Mouse (Mus musculus) cerebellum, adult 11-12 months (tissue): ENCODE results near the gene Gpr156.

Source experiments
- DNase-seq: peaks from one replicate; pipeline ENCODE4 v3.0.0; 2022

The Gpr156 gene

DNA sequence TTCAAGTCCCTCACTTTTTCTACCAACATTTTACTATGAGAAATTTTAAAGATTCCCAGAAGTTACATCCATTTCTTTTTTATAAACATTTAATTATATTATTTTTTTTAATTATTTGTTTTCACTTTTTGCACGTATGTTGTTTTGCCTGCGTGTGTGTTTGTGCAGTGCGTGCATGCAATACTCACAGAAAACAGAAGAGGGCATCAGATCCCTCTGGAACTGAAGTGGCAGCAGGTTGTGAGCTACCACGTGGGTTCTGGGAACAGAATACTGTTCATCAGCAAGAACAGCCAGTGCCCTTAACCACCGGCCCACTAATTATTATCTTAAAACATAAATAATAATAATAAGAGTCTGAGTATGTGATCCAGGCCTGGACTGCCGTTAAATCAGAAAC is 2.7 kb downstream of the Gpr156 start:
- DNase-seq: no peak

DNA sequence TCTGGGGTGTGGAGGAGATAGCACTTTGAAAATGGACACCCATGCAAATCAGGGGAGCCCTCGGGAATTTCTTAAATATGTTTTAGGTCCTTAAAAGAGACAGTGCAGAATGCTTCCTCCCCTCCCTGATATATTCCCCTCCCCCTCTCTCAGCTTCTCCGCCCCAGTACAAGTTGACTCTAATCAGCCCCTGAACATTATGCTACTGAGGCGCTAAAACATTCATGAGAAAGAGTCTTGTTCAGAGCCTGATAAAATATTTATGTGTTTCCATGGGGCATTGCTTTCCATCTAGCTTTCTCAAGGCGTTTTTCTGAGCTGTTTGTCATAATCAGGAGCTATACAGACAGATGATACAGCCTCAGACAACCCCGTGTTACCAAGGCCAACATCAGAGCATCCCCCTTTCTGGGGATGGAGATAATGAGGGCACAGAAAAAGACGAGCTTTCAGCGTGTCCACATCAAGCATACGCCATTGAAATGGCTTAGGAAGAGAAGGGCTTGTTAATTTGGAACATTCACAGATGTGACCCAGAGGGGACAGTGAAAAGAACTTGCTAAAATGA is 4.6 kb downstream of the Gpr156 start:
- DNase-seq: no peak

DNA sequence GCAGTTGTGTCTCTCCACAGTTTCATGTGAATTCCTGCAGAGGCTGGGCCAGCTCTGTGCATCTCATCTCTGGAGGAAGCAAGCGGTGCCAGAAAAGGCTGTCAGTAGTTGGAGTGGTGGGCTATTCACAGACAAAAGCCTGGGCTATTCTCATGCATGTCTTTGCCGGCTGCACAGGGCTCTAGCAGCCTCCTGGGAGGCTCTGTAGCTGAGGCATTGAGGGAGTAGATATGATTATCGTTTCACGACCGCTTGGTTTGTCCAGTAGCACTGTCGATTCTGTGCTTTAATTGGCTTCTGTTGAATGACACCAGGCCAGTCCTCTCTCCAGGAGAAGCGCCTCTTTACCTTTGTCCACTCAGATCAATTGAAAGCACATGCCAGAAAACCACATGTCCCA is 9.8 kb downstream of the Gpr156 start:
- DNase-seq: no peak

DNA sequence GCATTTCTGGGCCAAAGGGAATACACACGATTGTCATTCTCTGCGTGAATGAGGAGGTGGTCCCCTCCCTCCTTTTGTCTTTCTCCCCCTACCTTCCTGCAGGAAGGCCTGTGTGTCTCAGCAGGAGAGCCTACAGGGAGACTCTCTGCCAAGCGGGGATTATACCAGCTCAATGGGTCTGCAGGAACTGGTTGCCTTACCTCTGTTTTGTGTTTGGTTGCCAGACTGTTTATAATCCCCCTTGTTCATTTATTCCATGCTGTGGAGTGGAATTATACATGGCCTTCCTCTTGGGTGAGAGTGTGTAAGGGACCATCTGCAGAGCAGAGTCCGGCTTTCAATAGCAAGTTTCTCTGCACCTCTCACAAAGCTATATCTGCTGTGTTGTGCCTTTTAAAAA is 10.8 kb downstream of the Gpr156 start:
- no peak for DNase-seq

DNA sequence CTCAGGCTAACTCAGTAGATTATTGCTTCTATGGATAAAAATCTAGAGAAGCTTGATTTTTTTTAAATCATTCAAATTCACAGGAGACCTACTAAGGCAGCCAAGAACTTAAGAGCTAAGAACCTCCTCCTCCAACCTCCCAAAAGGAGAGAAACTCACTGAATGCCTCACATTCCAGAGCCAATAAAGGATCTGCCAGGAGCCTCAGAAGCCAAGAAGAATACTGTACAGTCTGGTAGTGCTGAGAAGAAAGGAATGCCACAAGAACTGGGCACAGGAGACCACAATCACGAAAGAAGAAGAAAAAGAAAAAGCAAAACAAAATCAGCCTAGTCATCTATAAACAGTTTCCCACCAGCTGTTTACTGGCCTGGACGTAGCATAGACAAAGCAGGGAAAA is 12.7 kb downstream of the Gpr156 start:
- DNase-seq: no peak

DNA sequence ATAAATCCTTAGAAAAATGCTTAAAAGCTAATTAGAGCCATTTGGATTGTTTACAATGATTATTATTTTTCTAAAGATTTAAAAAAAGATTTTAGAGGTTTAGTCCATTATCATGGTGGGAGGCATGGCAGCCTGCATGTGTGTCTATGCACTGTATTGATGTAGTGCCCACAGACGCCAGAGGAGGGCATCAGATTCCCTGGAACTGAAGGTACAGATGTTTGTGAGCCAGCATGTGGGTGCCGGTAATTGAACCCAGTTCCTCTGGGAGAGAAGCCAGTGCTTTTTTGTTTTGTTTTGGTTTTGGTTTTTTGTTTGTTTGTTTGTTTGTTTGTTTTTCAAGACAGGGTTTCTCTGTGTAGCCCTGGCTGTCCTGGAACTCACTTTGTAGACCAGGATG is 13.3 kb downstream of the Gpr156 start:
- DNase-seq: no peak

DNA sequence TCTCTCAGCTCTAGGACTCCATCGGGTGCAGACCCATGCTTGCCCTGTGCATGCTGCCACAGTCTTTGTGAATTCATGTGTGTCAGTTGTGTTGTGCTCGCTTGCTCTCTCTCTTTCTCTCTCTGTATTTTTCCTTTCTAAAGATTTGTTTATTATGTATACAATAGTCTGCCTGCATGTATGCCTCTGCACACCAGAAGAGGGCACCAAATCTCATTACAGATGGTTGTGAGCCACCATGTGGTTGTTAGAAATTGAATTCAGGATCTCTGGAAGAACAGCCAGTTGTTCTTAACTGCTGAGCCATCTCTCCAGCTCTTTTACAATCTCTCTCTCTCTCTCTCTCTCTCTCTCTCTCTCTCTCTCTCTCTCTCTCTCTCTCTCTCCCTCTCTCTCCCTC is 18.6 kb downstream of the Gpr156 start:
- no peak for DNase-seq

DNA sequence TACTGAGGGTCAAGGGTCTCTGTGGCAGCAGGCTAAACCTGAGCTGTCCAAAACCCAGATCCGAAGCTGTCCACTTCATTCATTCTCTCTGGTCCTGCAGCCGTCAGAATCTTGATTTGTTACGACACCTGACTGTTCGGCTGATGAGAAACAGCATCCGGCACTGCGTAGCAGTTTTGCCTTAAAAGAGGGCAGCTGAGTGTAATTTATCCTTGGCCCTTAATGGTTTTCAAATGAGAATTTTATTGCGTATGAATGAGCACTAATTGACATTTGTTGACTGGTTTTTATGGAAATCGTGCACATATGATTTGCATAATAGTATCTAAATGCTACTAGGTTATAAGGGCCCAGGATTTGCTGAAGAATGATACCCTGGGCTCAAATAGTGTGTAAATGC is 21.0 kb downstream of the Gpr156 start:
- no peak for DNase-seq

DNA sequence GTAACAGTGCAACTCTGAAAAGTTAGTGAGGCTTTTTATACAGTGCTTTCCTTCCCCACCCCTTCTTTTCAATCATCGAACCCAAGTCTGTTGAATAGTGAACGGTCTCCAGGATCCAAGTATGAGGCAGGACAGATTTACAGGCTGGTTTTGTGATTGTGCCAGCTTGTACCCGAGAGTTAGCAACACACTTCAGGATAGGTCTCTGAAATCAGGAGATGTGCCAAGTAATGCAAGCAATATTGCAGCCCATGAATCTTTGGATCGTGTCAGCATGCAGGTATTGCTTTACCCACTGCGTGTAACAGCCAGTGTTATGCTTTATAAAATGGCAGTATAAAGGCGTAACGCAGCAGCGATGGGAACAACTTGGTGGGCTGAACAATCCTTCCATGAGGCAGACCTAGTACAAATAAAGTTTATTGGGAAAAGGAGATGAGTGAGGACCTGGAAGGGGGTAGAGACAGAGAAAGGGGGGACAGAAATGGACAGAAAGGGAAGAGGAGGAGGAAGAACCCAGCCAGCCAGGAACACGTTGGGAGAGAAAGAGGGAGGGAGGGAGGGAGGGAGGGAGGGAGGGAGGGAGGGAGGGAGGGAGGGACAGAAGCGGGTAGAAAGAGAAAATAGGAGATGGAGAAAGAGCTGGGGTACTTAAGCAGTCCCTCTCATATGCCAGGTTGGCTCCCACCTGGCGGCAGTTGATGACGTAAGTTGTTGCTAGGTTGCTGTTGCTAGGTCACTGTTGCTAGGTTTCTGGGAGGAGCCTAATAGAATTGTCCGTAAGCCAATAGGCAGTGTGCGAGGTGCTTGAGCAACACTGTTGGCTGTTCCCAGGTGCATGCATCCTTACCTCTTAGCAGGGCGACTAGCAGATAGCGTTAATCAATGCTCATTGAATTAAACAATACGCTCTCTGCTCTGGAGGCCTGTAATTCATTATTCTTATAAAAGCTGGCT is 22.1 kb downstream of the Gpr156 start:
- DNase-seq: peak; percentile 61

DNA sequence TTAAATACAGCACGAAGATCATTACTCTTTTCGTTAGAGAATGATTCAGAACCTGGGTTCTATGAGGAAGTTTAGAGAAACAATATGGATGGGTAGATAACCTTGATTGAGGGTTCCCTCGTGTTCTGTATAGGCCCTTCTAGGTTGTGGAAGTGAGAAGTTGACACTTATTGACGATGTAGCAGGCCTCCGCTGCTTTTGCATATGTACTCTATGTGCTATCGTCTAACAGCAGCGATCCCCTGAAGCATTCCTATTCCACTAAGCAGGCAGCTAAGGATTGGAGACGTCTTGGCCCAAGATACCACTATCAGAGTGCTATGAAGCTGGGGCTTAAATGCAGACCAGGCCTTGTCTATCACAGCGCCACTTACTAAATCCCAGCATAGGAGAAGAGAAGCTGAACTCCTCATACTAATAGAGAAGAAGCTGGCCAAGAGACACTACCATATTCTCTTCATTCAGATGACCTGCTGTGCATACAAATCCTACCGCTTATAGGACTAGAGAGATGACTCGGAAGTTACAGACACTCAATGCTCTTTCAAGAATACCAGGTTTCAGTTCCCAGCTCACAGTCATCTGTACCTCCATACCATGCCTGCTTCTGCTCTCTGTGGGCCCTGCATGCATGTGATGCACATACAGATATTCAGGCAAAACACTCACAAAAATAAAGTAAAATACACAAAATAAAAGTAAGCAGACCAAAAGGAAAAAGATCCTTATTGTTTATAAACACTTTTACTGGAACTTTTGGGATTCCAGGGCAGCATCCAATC is 23.0 kb downstream of the Gpr156 start:
- DNase-seq: no peak

DNA sequence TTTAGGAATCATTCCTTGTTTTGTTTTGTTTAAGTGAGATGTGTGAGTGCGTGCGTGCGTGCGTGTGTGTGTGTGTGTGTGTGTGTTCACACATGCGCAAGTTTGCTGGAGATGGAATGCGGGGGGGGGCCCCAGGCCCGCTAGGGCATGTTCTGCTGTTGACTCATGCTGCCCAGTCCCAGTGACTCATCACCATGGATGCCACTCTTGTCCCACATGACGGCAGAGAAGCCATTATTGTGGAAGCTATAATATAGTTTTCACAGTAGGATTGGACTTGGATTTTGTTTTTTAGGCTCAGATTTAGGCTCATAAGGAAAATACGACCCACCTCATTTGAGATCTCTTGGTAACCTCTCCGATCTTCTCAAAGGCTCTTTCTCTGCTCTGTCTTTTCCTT is 24.0 kb downstream of the Gpr156 start:
- DNase-seq: no peak

DNA sequence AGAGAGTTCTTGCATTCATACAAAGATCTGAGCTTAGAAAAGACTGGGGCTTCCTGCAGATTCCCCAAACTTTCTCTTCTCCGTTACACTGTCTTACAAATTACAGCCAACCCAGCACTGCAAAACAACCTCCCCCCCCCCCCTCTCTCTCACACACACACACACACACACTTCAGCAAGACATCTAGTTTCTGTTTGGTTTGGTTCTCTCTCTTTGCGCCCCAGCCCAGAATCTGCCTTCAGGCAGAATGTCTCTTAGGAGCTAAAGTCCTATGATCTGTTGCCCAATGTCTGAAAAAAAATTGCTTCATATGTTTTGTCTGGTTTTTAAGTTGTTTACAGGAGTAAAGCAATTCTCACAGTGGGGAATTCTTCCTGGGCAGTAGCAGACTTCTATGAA is 27.4 kb downstream of the Gpr156 start:
- no peak for DNase-seq

DNA sequence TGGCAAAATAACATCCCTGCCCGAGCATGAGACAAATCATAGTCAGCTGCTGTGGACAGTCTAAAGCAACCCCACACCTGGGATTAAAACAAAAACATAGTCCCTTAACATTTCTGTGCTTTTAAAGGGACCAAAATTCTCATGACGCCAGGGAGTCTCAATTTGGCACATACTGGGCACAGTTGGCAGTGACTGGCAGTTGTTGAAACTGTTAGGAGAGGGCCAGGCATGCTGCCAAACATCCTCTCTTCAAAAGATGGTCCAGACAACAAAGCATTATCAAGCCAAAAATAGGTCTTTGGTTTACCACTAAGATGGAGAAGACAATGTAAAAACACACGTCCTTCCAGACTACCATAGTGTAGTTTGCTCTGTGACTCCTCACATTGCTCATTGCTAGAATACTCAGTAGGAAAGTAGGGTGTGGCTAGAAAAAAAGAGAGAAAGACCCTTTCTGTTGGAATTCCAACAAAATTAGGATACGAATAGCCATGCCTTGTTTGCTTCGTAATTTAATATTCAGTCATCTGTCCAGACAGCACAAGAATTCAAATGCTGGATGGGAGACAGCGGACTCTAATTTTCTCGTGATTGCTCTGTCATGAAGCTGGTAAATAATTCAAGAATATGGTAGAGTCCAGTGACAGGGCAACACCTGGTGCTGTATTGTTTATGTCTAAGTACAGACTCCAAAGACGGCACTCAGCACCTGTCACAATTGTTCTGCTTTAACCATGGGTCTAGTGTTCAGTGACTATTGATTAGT is 28.9 kb downstream of the Gpr156 start:
- DNase-seq: no peak

DNA sequence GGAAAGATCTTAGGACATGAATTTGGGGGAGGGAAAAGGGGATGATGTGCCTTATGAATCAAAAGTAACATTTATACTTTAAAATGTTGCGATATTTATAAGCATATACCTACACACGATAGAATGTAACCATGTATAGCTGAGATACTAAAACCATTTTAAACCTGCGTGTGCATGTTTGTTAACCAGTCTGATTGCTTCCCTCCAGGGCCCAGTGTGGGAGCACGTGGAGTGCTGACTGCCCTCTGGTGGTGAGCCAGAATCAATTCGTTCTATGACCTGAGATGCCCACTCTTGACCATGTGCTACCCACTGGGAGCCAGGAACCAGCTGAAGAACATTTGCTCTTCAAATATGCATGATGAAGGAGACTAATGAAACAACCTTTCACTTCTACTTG is 30.9 kb downstream of the Gpr156 start:
- DNase-seq: peak; percentile 27

DNA sequence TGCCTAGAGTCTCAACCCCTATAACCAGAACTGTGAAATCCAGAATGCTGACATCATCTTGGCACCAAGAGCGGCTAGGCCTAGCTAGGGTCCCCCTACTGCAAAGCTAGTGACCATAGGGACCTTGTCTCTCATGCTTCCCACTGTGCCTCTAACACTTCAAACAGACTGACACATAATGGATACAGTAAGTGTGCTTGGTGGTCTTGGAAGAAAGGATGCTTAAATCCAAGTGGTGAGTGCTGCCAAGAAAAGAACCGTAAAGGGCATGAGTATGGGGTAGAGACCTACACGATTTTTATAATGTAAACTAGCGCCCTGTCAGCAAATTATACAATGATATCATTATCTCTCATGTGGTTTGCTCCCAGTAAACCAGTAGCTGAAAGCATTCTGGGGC is 32.1 kb downstream of the Gpr156 start:
- no peak for DNase-seq

DNA sequence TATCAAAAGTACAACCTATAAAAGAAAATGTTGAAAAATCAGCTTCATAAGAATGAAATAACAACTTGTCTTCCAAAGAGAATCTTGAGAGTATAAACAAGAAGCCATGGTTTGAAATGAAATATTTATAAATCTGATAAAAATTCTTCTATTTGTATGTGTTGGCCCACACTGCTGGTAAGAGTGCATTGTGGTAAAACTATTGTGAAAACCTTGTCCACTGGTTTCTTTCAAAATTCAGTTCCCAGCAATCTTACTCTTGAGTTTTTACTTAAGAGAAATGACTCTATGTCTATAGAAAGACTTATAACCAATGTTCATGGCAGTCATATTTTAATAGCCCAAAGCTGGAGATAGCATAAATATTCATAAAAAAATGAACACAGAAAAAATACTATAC is 34.9 kb downstream of the Gpr156 start:
- DNase-seq: no peak

DNA sequence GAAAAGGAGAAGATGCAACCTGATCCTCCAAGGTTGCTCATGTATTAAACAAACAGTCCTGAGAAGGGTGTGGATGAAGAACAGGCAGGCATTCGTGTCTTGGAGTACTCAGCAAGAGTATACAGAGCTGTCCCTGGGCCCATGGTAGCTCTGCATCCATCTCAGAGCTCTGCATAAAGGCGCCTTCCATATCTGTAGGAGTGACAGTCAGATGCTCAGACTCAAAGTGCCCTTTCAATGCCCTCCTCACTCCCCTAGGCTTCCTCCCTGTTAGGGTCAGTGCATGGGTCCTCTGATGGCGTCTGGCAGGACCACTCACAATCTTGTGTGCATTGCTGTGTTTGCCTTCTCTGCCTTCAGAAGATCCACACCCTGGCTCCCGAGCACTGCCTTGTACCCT is 36.9 kb downstream of the Gpr156 start:
- no peak for DNase-seq

DNA sequence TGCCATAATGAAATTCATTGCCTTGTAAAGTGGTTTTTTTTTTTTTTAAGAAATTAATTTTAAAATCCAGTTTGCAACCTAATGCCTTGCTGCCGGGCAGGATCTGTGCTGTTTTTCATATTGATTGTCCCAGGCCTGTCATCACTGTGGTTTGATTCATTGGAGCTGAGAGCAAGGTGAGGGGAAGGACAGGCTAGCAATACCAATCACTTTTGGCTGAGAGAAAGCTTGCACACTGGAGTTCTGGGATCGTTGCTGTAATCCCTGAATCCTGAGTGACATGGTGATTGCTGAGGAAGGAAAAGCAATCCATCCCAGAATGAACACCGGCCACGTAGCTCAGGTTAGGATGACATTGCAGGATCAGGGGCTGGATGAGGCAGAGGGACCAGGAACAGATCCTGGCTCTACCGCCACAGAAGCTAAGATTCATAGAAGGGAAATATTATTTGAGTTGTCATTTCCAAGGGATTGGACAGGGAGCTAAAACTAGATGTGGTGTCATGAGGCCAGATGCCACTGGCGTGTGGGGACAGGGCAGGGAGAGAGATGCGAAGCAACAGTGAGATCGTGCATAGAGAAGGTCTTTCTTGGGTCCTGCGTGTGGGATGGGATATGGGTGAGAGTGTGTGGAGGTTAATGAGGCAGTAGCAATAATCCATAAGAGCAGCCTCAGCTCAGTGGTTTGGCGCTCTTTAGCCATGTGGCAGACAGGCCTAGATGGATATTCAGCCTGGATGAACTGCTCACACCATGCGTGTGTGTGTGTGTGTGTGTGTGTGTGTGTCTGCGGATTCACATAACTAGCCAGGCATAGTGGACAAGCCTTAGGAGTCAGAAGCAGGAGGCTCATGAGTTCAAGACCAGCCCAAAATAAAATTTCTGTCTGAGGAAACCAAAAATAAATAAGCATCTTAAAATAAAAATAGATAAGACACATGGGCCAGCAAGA is 38.0 kb downstream of the Gpr156 start:
- DNase-seq: no peak

DNA sequence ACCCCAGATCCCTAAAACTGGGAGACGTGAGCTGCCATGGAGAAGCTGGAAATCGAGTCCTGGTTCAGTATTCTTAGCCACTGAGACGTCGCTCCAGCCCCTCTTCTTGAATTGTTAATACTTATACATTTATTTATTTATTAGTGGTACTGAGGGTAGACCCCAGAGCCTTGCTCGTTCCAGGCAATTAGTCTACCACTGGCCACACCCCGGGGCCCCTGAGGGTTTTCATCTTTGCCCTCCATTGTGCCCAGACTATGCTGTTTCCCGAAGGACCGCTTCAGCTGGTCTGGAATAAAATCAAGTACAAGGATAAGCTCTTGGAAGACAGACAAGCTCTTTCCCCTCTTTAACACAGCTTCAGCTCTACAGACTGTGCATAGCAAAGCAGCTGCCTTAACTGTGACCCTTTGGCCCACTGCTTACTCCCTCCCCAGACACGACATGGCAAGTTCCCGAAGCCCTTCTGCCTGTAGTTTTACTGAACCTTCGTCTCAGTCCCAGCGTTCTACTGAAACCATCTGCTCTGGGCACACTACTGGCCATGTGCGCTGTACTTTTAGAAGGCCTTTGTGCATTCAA is 39.1 kb downstream of the Gpr156 start:
- DNase-seq: no peak

DNA sequence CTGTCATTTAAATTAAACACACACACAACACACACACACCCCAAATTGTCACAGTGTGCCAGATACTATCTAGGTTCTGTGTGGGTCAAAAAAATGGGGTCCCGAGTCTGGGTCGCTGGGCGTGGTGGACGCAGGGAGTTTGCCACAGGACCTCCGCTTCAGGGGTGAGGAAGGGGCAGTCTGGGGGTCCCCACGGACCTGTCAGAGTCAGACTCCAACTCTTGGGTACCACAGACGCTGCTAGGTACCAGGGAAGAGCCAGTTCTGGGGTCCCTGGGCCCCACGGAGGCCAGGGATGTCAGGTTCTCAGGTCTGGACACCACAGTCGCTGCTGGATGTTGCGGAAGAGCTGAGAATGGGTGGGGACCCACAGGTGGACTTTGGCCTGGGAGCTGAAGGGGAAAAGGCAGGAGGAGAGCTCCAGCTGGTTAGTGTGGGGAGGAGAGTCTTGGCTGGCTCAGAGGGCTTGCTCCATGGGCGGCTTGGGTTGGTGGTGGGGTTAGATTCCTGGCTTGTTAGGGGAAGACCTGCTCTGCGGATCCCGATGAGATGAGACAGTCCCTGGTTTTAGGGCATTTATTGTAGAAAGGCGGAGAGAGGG is 39.9 kb downstream of the Gpr156 start:
- no peak for DNase-seq

DNA sequence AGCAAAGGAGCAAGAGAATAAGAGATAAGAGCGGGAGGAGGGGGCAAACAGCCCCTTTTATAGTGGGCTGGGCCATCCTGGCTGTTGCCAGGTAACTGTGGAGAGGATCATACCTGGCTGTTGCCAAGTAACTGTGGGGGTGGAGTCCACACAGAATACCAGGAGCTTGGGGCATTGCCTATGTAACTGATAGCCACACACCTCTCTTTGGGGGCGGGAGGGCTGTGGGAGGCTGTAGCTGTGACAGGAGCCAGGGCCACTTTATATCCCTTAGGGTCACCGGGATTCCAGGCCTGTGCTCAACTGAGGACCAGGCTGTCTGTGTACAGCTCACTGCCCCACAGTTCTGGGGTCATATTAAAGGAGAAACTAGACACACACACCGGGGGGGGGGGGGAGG is 40.5 kb downstream of the Gpr156 start:
- no peak for DNase-seq
